Mouse (Mus musculus): ENCODE measurements around the gene Rfx4.

- TF ChIP-seq POLR2A (IDR thresholded peaks at IDR 0.05; ENCODE audit: borderline replicate concordance, control insufficient read depth, low read depth, low read length) = no peak
- TF ChIP-seq CTCF (IDR thresholded peaks at IDR 0.05; ENCODE audit: control insufficient read depth, insufficient read depth, low read length) = no peak
Measured at GRCm38 (mm10) chr10:84858371-84858770, 102.5 kb downstream of the Rfx4 start.

Data from bone marrow, adult 2 months (tissue).